Mouse (Mus musculus) v-Abl transformed pro-B cells (cell line): ENCODE results near the gene Ccl5.

Experiments used
- in situ Hi-C, 2 experiments: fragments of 400-800 bp; cut with MboI; formaldehyde crosslinking; loops; one replicate each; pipeline ENCODE4 v1.15.1; 2025; ENCODE audit not compliant: unreplicated experiment in 2 of 2

The Ccl5 gene

DNA sequence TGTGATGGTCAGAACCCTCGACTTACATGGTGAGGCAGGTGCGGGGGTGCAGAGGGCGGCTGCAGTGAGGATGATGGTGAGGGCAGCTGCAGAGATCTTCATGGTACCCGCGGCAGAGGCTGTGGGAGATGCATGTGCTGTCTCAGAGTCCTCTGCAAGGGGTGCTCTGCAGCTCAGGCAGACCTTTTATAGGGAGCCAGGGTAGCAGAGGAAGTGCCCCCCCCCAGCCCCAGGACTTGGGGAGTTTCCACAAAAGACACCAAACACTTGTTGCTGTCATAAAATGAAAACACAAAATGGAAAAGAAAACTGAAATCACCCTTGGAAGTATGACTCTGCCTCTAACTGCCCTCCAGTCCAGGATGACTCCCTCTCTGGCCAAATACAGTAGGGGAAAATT, at the start of gene Ccl5:
Gene Ccl5, minus strand, starts transcription at position 159 of the 400 bp plus-strand sequence.
- in situ Hi-C loops: no loop called here

DNA sequence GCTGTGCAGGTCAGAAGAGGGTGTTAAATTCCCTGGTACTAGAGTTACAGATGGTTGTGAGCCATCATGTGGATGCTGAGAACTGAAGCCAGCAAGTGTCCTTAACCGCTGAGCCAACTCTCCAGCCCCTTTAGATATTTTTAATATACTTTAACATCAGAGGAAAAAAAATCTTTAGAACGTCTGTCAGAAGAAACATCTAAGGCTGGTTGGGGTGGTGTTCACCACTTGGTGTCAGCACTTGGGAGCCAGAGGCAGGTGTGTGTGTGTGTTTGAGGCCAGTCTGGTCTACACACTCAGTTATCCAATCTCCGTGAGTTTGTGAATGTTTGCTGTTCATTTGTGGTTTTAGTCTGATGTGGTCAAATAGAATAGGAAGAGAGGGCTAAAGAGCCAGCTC, 48.7 kb upstream of the Ccl5 start:
- in situ Hi-C loops: loop anchor here in 1 of 2 experiments (10.0 kb wide), 1 partner anchor 46 kb away; no protein-coding TSS in a partner anchor

DNA sequence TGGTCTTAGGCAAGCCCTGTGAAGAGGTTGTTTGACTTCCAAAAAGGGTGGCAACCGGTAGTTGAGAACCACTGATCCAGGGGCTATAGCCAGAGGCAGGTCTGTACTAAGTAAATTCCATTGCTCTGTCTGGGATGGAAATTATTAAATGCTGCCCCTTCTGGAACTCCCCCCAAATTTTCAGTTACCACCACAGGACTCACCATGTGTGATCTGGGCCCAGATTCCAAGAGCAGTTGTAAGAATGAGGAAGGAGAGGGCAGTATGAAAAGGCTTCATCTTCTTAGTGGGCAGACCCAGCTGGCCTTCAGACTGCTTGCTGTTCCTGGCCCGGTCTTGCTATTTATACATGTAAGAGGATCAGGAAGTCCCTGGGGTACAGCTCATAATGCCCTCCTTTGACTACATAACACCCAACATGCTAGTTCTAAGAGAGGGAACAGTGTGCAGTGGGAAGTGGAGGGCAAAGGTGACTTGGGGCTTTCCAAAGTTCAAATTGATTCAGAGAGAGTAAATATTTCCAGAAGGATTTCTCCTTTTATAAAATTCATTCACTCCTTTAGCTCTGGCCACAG, 48.0 kb upstream of the Ccl5 start, which contains the start of gene Ccl9:
Gene Ccl9, minus strand, starts transcription at position 451 of the 575 bp plus-strand sequence.
- in situ Hi-C loops: loop anchor here in 1 of 2 experiments (10.0 kb wide), 1 partner anchor 47 kb away; no protein-coding TSS in a partner anchor

DNA sequence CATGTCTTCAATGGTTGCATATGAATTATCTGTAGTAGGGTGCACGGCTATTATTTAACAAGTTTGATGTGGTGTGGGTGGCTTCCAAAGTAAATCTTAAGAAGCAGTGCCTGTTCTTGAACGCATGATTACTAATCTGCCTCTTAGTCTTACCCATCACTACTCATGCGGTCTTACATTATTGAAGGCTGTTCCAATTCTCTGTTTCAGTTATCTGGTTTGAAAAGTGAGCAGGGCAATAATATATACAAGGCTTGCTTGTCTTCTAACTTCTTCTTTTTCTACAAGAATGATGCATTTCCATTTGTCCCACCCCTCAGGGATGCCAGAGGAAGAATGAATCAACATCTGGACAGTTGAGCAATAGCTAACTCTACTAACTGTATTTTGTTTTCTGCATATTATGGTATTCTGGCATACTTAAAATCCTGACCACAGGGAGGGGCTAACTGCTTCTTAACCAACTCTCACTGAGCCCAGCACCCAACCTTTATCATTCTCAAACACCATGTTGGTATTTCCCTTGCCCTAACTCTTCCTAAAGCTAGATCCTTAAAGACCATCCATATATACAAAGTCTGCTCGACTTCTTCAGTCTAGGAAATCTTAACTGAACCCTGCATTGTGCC, 46.7 kb upstream of the Ccl5 start:
- in situ Hi-C loops: loop anchor here in 1 of 2 experiments (10.0 kb wide), 1 partner anchor 48 kb away; no protein-coding TSS in a partner anchor

DNA sequence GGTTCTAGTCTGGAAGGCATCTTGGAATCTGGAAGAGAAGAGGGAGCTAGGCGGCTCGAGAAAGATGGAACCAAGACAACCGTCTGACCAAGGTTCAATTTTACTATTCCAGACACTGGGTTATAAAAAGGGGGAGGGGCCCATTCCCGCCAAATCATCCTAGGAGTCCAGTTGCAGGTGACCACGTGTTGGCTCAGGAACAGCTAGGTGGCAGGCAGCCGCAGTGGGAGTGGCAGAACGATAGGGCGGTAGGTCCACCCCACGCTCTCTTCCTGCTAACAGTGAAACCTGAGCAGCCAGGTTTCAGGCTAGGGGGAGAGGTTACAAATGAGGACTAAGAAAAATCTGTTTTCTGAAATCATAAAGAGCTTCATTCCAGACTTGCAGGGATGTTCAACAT, 42.5 kb upstream of the Ccl5 start:
- in situ Hi-C loops: loop anchor here in 1 of 2 experiments (10.0 kb wide), 1 partner anchor 52 kb away; no protein-coding TSS in a partner anchor

DNA sequence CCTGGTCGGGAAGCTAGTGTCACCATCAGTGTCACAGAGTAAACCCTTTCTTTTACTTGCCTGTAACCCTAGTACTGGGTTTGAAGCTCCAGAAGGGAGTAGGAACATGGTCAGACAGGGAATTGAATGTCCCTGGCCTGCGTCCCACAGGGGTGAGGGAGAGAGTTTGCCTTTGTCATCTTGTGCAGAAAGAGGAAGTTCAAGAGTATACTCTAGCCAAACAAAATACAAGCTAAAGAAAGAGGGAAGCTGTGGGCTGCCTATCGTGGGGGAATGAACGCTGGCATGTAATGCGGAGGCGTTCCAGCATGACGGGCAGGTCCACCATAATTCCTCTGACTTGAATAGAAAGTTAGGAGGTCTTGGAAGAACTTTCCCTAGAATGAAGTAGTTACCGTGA, 41.9 kb upstream of the Ccl5 start:
- in situ Hi-C loops: loop anchor here in 1 of 2 experiments (10.0 kb wide), 1 partner anchor 53 kb away; no protein-coding TSS in a partner anchor

DNA sequence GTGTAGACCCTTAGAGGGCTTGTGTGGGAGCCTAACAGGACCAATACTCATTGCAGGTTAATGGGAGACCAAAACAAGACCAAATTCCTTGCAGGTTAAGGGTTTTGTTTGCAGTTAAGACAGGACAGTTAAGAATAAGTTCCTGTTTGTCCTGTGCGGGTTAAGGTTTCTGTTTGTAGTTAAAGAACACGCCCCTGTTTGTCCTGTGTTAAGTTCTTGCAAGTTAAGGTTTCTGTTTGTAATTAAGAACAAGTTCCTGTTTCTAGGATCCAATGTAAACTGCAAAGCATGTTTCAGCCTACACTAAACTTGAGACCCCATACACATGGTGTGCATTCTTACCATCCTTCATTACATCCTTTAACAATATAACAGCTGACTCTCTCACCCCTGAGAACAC, 39.9 kb upstream of the Ccl5 start:
- in situ Hi-C loops: loop anchor here in 1 of 2 experiments (10.0 kb wide), 1 partner anchor 55 kb away; no protein-coding TSS in a partner anchor

DNA sequence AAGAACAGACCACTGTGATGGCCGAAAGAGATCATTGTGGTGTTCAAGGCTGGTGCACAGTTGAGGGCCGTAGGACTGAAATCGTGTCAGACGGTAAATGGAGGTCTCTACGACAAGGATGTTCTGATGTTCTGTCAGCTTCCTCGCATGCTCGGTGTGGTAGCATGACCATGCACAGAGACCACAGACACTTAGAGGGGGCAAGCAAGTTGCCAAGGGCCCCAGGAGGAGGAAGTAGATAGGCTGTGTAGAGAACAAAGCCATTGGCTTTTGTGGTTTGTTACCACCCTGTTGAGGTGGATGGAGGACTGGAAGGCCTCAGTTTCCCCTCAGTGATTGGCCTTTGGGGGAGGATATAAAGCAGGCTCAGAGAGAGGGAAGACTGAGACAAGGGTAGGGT, 38.9 kb upstream of the Ccl5 start:
- in situ Hi-C loops: loop anchor here in 1 of 2 experiments (5.0 kb wide), 1 partner anchor 53 kb away; no protein-coding TSS in a partner anchor

DNA sequence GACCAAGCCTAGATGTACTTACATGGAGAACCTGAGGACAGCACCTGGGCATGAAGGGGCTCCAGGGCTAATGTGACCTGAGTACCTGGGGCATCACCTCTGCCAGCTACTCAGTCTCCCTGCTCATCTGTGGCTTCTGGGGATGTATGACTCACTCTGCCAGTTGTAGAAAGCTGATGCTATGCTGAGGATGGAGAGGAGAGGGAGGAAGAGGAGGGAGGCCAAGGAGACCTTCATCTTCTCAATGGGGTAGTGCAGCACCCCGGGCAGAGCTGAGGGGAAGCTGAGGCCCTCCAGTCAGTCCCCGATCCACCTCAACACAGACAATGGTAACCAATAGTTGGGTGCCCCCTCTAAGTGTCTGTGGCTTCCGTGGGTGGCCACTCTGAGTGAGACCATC, 38.5 kb upstream of the Ccl5 start:
- in situ Hi-C loops: loop anchor here in 1 of 2 experiments (5.0 kb wide), 1 partner anchor 54 kb away; no protein-coding TSS in a partner anchor

DNA sequence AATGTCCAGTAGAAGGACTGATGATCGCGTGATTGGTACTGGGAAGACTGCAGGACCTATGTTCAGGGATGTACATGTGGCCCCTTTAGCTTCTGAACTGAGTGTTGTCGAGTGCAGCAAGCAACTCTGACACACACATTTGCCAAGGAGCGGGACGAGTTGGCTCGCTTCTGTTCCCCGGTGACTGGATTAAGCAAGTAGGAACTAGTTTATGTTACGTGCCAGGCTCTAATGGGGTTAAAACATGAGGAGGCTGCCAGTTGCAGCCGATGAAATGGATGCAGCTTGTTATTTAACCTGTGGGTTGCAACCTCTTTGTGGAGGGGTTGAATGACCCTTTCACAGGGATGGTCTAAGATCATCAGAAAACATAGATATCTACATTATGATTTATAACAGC, 37.7 kb upstream of the Ccl5 start:
- in situ Hi-C loops: loop anchor here in 1 of 2 experiments (5.0 kb wide), 1 partner anchor 54 kb away; no protein-coding TSS in a partner anchor

DNA sequence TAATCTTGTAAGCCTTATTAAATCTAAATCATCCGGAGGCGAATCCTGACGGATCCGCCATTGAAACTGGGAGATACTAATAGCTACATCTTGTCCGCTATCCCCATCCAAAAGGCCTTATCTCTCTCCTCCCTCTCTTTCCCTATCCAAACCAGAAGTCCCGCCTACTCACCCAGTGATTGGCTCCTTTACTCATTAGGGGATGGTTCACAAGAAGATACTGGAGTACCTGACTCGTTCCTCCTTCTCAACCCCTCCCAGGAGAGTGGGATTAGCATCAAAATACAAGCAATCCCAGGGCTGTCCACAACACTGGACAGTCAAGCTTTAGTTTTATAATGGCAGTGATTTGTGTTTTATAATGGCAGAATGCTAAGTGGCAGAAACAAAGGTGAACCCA, 37.0 kb upstream of the Ccl5 start:
- in situ Hi-C loops: loop anchor here in 1 of 2 experiments (5.0 kb wide), 1 partner anchor 55 kb away; no protein-coding TSS in a partner anchor

DNA sequence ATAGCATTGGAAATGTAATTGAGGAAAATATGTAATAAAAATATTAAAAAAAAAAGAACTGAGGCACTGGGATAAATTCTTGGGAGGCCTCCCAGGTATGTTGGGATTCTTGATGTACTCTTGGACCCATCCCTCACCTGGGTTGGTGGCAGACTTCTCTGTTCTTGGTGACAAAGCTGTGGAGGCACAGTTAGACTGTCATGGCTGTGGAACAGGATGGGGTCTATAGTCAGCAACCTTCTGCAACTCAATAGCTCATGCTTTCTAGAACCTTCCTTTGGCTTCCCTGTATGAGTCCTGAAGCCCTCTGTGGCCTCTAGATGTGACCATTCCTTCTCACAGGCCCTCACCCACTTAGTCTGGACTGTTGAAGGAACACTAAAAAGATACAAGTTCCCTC, 36.3 kb upstream of the Ccl5 start:
- in situ Hi-C loops: loop anchor here in 1 of 2 experiments (5.0 kb wide), 1 partner anchor 56 kb away; no protein-coding TSS in a partner anchor

DNA sequence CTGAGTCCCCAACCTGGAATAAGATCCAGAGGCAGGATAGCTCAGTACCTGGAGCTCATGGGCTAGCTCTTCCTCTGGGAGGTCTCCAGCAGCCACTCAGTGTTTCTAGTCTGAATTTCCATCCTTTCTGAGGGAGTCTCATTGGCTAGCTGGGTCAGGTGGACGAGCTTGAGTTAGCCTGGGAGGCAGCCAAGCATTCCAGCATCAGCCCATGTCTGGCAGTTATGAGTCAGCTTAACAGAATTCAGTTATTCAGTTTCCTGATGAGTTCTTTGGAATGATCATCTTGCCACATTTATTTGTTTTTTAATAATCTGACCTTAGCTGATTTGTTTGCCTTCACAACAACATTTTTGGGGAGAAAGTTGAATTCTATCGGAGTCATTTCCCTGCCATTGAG, 33.4 kb upstream of the Ccl5 start:
- in situ Hi-C loops: no loop called here

DNA sequence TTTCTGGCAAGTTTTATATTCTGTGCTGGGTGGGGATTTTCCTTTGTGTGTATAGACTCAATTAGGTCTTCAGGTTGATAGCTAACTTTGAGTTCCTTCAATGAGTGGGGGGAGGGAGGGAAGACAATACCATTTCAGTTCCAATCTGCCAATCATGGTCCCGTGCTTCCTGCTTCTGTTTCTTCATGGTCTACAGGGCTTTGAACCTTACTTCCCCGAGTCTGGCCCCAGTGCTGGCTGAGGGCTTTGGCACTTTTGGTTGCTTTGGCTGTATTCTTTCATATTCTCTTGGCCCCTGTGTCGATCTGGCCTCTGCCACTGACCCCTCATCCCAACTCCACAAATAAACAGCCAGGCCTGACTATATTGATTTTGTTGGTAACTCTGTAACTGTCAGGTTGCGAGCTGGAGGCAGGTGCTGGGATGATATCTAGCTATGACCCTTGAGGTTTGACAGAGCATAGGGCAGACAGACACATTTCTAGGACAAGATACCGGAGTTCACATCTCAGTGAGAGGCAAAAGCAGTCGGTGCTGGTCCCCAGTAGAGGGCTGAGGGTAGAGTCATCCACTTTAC, 32.1 kb upstream of the Ccl5 start:
- in situ Hi-C loops: no loop called here

DNA sequence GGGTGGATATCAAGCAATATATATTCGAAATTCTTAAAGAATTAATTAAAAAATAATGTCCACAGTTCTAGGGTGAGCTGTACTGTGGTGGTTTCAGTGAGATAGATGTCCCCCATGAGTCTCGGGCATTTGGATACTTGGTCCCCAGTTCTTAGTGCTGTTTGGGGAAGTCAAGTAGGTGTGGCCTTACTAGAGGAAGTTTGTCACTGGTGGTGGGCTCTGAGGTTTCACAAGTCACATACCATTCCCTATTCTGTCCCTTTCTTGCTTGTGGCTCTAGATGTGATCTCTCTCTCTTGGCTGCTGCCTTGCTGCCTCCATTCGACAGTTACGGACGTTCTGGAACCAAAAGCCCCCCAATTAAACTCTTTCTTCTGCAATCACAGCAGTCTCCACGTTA, 30.1 kb upstream of the Ccl5 start:
- in situ Hi-C loops: no loop called here

DNA sequence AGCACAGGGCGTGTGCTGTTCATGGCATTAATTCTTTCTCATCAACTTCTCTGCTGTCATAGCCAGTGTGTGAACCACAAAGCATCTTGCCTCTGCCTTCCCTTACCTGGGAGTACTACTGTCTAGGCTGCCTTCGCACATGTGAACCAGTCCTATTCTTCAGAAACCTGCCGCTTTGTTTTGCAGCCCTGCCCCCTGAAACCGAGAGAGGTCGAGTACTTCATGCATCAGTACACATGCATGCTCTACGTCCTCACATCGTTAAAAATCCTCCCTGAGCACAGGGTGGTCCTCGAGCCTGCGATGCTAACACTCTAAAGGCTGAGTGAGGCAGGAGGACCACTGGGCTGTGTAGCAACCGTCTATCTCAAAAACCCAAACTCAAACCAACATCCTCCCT, 26.8 kb upstream of the Ccl5 start:
- in situ Hi-C loops: loop anchor here in 1 of 2 experiments (5.0 kb wide), 1 partner anchor 180 kb away; no protein-coding TSS in a partner anchor

DNA sequence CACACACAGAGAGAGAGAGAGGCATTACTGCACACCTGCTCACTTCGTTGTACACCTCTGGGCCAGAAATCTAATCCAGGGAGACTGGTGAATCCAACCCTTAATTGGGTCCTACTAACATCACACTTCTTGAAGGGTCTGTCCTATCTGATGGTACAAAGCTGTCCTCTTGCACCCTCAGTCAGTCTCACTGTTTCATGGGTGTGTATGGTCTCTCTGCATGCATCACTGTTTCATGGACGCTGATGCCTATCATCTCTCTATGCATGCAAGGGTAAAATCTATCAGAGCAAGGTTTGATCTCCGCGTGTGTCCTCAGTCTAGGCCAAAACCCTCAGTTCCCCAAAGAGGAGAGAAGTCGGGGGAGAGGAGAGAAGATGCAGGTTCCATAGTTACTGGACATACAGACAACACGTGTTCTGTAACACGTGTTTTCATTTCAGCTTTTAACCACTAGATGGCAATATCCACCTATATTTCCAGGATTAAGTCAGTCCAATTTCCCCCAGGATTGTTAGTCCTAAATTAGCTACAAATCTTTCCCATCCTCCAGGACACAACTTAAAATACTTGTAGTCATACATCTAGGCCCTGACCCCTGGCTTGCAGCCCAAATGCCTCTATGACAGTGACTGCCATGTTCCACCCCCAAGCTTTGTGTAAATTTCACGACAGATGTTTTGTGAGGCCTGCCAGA, 25.9 kb upstream of the Ccl5 start:
- in situ Hi-C loops: loop anchor here in 1 of 2 experiments (5.0 kb wide), 1 partner anchor 181 kb away; no protein-coding TSS in a partner anchor

DNA sequence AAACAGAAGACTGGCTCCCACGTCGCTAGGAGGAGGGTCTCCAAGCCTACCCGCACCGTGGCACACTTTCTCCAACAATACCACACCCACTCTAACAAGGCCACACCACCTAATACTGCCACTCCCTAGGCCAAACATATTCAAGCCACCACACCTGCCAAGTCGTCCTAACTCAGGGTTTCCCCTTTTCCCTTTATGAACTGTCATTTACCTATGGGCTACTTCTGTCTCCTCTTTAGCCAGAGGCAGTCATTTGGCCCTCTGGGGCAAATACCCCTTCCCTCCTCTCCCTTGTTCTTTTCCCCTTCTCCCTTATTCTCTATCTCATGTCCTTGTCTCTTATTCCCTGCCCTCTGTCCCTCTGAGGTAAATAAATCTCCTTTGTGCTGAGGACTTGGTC, 21.4 kb upstream of the Ccl5 start:
- in situ Hi-C loops: loop anchor here (5.0 kb wide), 2 partner anchors 109 to 181 kb away; no protein-coding TSS in a partner anchor

DNA sequence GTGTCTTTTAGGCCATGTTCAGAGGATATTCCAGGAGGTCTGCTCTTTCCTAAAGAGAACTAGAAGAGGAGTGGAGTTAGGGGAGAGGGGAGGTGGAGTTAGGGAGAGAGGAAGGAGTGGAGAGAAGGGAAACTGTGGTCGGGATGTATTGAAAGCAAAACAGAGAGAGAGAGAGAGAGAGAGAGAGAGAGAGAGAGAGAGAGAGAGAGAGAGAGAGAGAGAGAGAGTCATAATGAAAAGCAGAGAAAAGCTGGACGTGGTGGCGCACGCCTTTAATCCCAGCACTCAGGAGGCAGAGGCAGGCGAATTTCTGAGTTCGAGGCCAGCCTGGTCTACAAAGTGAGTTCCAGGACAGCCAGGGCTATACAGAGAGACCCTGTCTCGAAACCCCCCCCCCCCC, 20.7 kb upstream of the Ccl5 start:
- in situ Hi-C loops: loop anchor here (5.0 kb wide), 2 partner anchors 109 to 181 kb away; no protein-coding TSS in a partner anchor

DNA sequence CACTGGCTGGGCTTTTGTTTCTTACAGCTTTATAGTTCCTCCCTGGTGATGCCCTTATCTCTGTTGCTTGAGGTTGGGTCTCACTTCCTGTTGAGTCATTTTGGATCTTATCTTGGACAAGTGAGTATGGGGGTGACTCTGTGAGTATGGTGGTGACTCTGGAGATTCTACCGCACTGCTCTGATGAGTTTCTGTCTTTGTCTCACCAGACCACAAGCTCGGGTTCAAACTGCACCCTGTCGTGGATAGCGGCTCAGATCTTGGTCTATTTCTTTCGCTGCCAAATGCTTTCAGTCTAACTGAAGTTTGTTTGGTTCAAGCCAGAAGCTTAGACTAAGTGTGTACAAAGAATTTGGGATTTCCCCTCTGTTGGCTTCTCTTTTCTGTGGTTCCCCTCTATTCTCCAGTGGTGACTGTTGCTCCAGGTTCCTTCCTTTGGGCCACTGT, 19.9 kb upstream of the Ccl5 start:
- in situ Hi-C loops: loop anchor here (5.0 kb wide), 2 partner anchors 108 to 182 kb away; no protein-coding TSS in a partner anchor
